Mouse (Mus musculus) cerebellum, adult 11 months (tissue): ENCODE measurements around the gene Hvcn1.

Experiments used
- DNase-seq: peaks from one replicate; pipeline ENCODE4 v3.0.0; 2022

Gene Hvcn1

GRCm38 (mm10) chr5:122237200-122237599 lies 30.6 kb downstream of the Hvcn1 start:
- no peak for DNase-seq

- DNase-seq, result no peak
Measured at GRCm38 (mm10) chr5:122239618-122240017, 33.0 kb downstream of the Hvcn1 start.

GRCm38 (mm10) chr5:122240521-122240920 lies 33.9 kb downstream of the Hvcn1 start:
- no peak for DNase-seq

- DNase-seq, result no peak
Measured at GRCm38 (mm10) chr5:122240989-122241388, 34.4 kb downstream of the Hvcn1 start.

GRCm38 (mm10) chr5:122242521-122243123 lies 36.0 kb downstream of the Hvcn1 start:
- DNase-seq, result no peak

GRCm38 (mm10) chr5:122243781-122244523 lies 37.3 kb downstream of the Hvcn1 start:
- no peak for DNase-seq

- DNase-seq, result no peak
Measured at GRCm38 (mm10) chr5:122245186-122245585, 38.6 kb downstream of the Hvcn1 start.

- no peak for DNase-seq
Measured at GRCm38 (mm10) chr5:122246547-122247167, 40.1 kb downstream of the Hvcn1 start.

GRCm38 (mm10) chr5:122247529-122247928 lies 40.9 kb downstream of the Hvcn1 start:
- no peak for DNase-seq

GRCm38 (mm10) chr5:122247934-122248333 lies 41.3 kb downstream of the Hvcn1 start:
- DNase-seq, result no peak

- peak; percentile 39 for DNase-seq
Measured at GRCm38 (mm10) chr5:122249281-122249680, 42.7 kb downstream of the Hvcn1 start.

- no peak for DNase-seq
Measured at GRCm38 (mm10) chr5:122251895-122252606, 45.4 kb downstream of the Hvcn1 start.

GRCm38 (mm10) chr5:122258027-122258741 lies 51.6 kb downstream of the Hvcn1 start:
- DNase-seq, result no peak

GRCm38 (mm10) chr5:122262104-122262503 lies 55.5 kb downstream of the Hvcn1 start:
- DNase-seq, result no peak

GRCm38 (mm10) chr5:122263933-122264905 lies 57.6 kb downstream of the Hvcn1 start, which contains the start of gene Tctn1:
Gene Tctn1, minus strand, starts transcription at chr5:122264460.
- DNase-seq, result peak; percentile 81

GRCm38 (mm10) chr5:122265187-122265586 lies 58.6 kb downstream of the Hvcn1 start:
- no peak for DNase-seq

- DNase-seq, result no peak
Measured at GRCm38 (mm10) chr5:122265942-122266341, 59.3 kb downstream of the Hvcn1 start.

- DNase-seq, result no peak
Measured at GRCm38 (mm10) chr5:122267136-122267535, 60.5 kb downstream of the Hvcn1 start.

- peak; percentile 70 for DNase-seq
Measured at GRCm38 (mm10) chr5:122267899-122268298, 61.3 kb downstream of the Hvcn1 start.

- no peak for DNase-seq
Measured at GRCm38 (mm10) chr5:122268858-122269604, 62.4 kb downstream of the Hvcn1 start.

- no peak for DNase-seq
Measured at GRCm38 (mm10) chr5:122272821-122273220, 66.2 kb downstream of the Hvcn1 start.
